Mouse (Mus musculus): ENCODE measurements around the gene Pdzd8.

The Pdzd8 gene

GRCm38 (mm10) chr19:59345658-59346283 lies at the start of gene Pdzd8:
Pdzd8 (minus strand) TSS chr19:59345780.
- peak; percentile 86 for DNase-seq

DNA sequence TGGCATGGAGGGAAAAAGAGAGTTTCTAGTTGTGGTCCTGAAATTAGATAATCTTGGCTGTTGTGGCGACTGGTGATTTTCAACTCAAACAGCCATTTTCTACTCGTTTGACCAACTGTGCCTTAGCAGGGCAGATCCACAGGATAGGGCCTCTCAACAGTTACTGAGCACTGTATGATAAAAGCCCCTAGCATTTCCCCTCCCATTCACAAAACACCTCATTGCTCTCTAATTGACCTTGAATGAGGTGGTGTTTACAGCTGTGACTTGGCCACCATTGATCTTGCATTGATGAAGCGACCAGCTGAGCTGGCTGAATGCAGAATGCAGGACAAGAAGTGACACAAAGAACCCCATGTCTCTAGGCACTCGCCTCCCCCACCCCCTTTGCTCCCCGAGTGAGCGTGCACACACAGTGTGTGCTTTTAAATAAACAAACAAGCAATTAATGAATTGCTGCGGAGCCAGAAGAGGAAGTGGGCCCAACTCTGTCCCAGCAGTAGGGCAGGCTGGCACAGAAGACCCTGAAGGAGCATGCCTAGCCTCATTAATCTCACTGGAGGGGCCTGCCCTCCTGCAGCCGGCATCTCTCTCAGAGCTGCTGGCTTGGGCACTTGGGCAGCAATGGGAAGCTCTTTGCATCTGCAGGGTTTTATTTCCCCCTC lies 48.3 kb upstream of the Pdzd8 start:
- DNase-seq = peak; percentile 69

- DNase-seq = peak; percentile 70
Measured at GRCm38 (mm10) chr19:59388847-59389606, 43.4 kb upstream of the Pdzd8 start.

DNA sequence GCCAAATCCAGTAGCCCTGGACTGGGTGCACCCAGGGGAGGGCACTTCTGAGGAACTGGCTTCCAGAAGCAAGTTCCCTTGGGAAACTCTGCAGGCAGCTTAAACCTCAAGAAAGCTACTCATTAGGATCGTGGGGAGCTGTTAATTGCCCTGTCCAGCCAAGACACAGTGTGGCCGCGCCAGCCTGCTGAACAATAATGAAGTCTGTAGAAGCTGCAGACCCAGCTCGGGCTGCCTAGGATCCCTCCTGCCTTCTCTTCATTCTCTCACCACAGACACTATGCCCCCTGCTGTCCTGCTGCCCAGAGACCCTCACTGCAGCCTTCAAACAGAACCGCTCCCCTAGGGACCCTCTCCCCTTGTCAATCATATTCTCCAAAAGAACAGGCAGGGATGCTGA lies 42.8 kb upstream of the Pdzd8 start:
- DNase-seq = peak; percentile 47

DNA sequence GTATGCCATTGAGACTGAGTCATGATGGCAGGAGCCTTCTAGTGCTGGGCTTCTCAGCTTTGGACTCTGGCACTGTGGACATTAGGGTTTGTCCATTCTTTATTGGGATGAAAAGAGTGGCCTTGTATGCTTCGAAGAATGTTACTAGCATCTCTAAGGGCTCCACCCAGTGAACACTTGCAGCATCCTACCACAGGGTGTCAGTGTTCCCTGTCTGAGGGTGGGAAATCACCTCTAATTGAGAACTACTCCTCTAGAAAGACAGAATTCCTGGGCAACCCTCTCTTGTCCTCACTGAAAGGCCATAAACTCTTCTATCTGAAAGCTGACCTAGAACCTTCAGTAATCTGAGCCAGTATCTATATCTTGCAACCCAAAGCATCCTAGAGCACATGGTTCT lies 41.6 kb upstream of the Pdzd8 start:
- no peak for DNase-seq

DNA sequence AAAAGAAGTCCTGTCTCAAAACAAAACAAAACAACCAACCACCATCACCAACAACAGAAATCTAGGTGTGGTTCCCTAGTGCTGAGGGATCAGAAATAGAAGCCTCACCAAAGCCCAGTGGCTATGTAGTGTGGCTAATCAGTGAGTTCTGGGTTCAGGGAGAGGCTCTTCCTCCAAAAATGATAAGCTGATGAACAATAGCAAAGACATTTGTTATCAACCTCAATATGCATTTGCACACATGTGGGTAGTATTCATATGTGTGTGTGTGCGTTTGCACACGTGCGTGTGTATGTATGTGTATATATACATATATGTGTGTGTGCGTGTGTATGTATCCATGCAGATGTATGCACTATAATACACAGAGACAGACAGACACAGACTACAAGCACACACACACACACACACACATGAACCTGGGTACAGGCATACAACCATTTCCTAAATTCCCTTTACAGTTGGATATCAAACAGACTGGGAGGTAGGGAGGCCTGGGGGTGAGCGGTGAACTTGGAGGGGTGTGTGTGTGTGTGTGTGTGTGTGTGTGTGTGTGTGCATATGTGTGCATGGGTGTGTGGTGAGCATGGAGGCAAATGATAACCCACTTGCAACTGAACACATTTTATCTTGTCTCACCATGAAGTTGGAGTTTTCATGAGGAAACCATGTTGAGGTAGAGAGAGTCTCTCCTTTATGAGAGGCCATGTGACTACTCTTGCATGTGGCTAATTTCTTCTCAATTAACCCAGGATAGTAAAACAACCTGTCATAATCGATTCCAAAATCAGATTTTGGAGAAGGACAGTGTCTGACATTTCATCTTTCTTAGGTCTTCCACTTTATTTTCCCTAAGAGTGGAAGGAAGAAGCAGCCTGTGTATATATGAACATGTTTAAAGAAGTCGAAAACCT lies 39.3 kb upstream of the Pdzd8 start:
- no peak for DNase-seq

DNA sequence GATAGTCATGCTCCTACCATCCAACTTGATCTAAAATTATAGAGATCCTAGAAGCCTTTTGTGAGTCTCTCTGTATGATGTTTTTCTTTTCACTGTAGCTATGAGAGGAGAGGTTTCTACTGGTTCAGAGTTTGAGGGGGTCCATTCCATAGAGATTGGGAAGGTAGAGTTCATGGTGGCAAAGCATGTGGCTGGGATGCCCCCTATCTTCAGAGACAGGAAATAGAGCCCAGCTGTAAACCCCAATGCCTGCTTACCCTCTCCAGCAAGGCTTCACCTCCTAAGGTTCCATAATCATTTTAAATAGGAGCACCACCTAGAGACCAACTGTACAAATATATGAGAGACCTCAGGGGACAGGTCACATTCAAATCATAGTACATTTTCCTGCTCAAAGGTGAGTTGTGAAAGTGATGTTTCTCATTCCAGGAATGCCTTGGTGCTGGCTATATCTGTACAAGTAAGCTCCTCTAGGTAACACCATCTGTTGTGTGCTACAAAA lies 36.9 kb upstream of the Pdzd8 start:
- no peak for DNase-seq

GRCm38 (mm10) chr19:59379995-59380394 lies 34.4 kb upstream of the Pdzd8 start:
- no peak for DNase-seq

DNA sequence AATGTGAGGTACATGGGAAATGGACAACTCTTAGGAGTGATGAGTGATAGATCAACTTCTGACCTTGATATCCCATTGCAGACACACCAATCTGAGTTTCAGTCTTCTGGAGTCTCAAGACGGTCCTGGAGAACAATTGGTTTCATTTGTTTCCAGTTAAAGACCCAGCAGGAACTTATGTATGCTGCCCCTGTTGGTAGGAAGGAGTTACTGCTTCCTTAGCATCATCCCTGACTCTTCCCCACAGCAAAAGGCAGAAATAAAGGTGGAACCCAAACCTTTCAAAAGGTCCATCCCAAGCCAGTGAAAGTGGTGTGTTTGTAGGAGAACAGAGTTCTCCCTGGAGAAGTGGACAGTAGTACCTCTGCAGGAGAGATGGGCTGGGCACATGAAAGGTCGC lies 30.9 kb upstream of the Pdzd8 start:
- no peak for DNase-seq

- DNase-seq = no peak
Measured at GRCm38 (mm10) chr19:59374940-59375339, 29.4 kb upstream of the Pdzd8 start.

DNA sequence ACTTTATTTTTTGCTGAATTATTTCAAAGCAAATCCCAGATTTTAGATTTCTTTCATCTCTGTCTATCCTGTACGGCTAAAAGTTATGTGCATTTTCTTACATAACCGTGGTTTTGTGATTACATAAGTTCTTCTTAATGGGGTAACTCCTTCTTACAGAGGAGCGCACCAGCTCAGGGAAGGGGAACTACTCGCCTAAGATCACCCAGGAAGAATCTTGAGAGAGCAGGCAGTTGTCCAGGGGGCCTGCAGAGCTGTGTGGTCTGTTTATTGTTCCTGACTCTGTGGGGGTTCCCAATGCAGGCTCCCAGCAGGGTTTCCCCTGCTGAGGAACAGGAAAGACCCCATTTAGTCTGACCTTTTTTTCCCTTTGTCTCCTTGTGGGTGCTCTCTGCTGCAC lies 27.3 kb upstream of the Pdzd8 start:
- DNase-seq = no peak

- DNase-seq = no peak
Measured at GRCm38 (mm10) chr19:59371016-59371415, 25.4 kb upstream of the Pdzd8 start.

DNA sequence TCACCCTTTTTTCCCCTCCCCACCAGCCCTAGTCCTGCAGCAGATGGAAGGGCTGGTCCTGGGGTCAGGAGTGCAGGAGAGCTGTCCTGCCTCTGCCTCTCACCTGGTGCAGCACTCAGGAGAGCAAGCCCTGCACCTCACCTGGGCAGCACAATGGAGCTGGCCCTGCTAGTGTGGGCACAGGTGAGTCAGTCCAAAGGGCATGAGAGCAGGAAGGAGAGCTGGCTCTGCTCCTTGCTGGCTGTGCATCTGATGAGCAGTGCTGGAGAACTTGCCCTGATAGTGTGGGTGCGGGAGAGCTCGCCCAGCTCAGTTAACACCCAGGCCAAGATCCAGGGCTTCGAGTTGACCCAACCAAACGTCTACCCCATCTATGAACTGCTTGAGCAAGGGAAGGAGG lies 22.3 kb upstream of the Pdzd8 start:
- no peak for DNase-seq

GRCm38 (mm10) chr19:59366724-59367123 lies 21.1 kb upstream of the Pdzd8 start:
- DNase-seq = no peak

GRCm38 (mm10) chr19:59363666-59364065 lies 18.1 kb upstream of the Pdzd8 start:
- DNase-seq = no peak

- DNase-seq = no peak
Measured at GRCm38 (mm10) chr19:59362646-59363045, 17.1 kb upstream of the Pdzd8 start.

- DNase-seq = no peak
Measured at GRCm38 (mm10) chr19:59360486-59360896, 14.9 kb upstream of the Pdzd8 start.

- DNase-seq = no peak
Measured at GRCm38 (mm10) chr19:59359202-59359601, 13.6 kb upstream of the Pdzd8 start.

GRCm38 (mm10) chr19:59357878-59358277 lies 12.3 kb upstream of the Pdzd8 start:
- DNase-seq = no peak

DNA sequence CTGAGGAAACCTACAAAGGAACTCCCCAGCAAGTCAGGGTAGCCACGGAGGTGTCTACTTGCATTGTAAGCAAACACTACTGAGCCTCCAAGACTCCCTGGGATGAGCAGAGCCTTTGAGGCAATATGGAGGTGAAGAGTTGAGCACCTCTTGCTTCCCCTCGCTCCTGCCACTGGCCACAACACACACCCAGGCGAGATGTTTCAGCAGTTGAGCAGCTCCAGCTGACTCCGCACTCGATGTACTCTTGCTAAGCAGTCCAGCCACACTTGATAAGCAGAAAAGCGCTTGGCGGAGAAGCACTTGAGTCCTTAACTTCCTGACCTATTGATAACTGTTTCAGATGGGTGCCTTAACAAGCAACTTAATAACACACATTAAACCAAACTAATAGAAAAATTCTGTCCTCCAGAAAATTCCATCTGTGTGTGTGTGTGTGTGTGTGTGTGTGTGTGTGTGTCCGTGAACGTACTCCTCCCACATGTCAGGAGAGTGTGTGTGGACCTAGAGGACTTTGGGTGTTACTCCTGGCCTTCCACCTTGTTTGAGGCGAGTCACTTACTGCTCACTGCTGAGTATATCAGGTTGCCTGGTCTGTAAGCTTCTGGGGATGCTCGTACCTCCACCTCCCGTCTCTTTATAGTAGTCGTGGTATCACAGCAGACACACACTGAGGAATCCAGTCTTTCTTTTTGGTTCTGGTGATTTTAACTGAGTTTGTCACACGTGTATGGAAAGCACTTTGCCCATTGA lies 11.4 kb upstream of the Pdzd8 start:
- no peak for DNase-seq

DNA sequence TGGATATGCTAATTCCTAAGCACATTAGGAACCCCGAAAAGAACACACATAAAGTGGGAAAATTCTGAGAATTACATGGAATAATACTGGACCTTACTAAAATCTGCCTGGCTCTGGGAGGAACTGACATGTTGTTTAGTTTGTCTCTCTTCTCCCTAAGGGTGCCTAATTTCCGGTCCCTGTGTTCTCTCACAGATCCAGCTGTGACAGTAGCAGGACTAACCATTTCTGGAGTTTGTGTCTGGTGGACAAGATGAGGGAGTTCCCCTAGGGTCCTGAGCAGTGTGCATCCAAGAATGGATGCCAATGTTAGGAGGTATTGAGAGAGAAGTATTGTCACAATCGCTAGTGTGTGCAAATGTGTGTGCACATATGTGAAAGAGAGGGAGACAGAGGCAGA lies 10.8 kb upstream of the Pdzd8 start:
- DNase-seq = no peak

DNA sequence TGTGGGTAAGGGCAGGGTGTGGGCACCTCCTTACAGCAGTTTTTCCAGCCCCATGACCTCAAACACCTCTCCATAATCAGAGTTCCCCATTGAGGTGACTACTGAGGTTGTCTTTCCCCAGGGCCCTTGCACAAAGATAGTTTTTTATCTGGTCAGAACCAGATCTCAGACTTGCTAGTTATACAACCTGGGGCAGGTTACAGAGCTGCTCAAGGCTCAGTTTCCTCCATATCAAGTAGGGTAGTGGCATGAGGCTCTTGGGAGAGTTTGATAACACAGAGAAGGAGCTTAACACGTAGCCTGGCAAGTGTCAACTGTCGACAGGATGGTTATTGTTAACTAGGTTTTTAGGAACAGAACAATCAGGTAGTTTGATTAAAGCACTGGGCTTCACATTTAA lies 9.3 kb upstream of the Pdzd8 start:
- no peak for DNase-seq
